Mouse (Mus musculus): ENCODE data around the gene Fam122a.

Gene Fam122a

GRCm38 (mm10) chr19:24431381-24431780, 45.8 kb downstream of the Fam122a start:
- no peak for DNase-seq (ENCODE audit: low spot score)

- DNase-seq (ENCODE audit: low spot score), result no peak
These were observed 49.1 kb downstream of the Fam122a start for GRCm38 (mm10) chr19:24428011-24428410.

- no peak for DNase-seq (ENCODE audit: low spot score)
These were observed 49.9 kb downstream of the Fam122a start for GRCm38 (mm10) chr19:24427258-24427657.

GRCm38 (mm10) chr19:24426759-24427181, 50.4 kb downstream of the Fam122a start:
- DNase-seq (ENCODE audit: low spot score), result no peak
